Mouse (Mus musculus) spleen, adult 2 months (tissue): ENCODE results near the gene Dapk2.

ENCODE experiments used
- CTCF ChIP-seq: fragments of 200-500 bp; IDR thresholded peaks from 2 replicates; pipeline ENCODE4 v1.5.1; 2011; ENCODE audit warnings: mild to moderate bottlenecking, inconsistent platforms; ENCODE audit not compliant: insufficient read depth, insufficient read length, insufficient replicate concordance; ENCODE audit errors: extremely low read depth
- POLR2A ChIP-seq: fragments of 200-500 bp; IDR thresholded peaks from 2 replicates; pipeline ENCODE4 v1.6.1; 2011; ENCODE audit warnings: low read depth, low read length, inconsistent platforms

DNA sequence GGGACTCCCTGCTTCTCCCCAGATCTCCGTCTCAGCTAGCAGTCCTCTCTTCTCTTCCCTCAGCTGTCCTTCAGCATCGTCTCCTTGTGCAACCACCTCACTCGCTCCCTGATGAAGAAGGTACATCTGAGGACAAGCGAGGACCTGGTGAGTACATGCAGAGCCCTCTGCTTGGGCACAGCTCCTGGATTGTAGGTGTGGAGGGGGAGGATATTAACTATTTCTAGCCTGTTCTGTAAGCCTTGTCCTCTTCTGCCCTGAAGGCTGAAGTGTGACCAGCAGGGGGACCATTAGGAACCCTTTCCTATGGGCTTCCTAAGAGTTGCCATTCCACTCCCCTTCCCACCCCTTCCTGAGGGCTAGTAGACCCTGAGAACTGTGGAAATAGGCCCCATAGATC, 110.8 kb downstream of the Dapk2 start:
- TF ChIP-seq CTCF: no peak
- TF ChIP-seq POLR2A: no peak
